Mouse (Mus musculus): Measurements from ENCODE around the gene Evx2.

DNA sequence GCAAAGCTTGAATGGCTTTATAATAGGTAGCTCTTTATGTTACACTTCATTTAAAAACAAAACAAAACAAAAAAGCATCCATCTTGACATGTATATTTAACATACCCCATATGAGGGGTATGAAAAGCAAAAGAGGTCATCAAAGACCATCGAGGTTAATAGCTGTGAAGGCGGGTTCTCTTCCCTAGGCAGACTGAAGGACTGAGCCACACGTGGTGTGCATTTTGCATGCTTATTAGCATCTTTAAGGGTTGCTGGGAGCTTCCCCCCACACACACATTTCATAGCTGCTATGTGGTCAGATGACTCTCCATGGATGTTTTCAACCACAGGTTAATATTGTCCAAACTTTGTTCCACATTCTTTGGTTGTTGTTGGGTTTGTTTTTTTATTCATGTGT, 55.3 kb downstream of the Evx2 start:
- no peak for TF ChIP-seq GATA1 (IDR thresholded peaks at IDR 0.05; ENCODE audit: low read length)
- TF ChIP-seq TAL1 (IDR thresholded peaks at IDR 0.05; ENCODE audit: low read length): no peak
